Mouse (Mus musculus) hindbrain, embryonic 11.5 days (tissue): Measurements from ENCODE around the gene Pirt. TPM values are rescaled to one million over a fixed set of nuclear protein-coding genes. Genes with fewer than 3 reads are reported as not detected.

Experiments used
- ATAC-seq: fragments of 200-750 bp; cut with Nextera tagmentation; 2 replicates; pipeline ENCODE4 v1.8.0; 2017; ENCODE audit warnings: mild to moderate bottlenecking, moderate TSS enrichment, moderate library complexity; ENCODE audit not compliant: low FRiP score
- DNase-seq: peaks from one replicate; pipeline ENCODE4 v3.0.0-alpha.2; 2015; ENCODE audit warnings: low spot score
- H3K27ac ChIP-seq: fragments of 300-500 bp; sonication (generic); 2 replicates; pipeline ENCODE4 v1.5.1; 2014; ENCODE audit warnings: mild to moderate bottlenecking, low read depth, low read length
- H3K27me3 ChIP-seq: fragments of 300-500 bp; sonication (generic); 2 replicates; pipeline ENCODE4 v1.6.1; 2014; ENCODE audit warnings: mild to moderate bottlenecking, low read length, moderate library complexity, mixed read lengths; ENCODE audit not compliant: control insufficient read depth, insufficient read depth
- H3K36me3 ChIP-seq: fragments of 300-500 bp; sonication (generic); 2 replicates; pipeline ENCODE4 v1.6.1; 2014; ENCODE audit warnings: mild to moderate bottlenecking, low read length, moderate library complexity, mixed read lengths; ENCODE audit not compliant: control insufficient read depth, insufficient read depth
- H3K4me1 ChIP-seq: fragments of 300-500 bp; sonication (generic); replicated peaks from 2 replicates; pipeline ENCODE4 v1.6.1; 2014; ENCODE audit warnings: low read length, mixed read lengths; ENCODE audit not compliant: control insufficient read depth, insufficient read depth
- H3K4me2 ChIP-seq: fragments of 300-500 bp; sonication (generic); replicated peaks from 2 replicates; pipeline ENCODE4 v1.6.1; 2014; ENCODE audit warnings: mild to moderate bottlenecking, low read depth, low read length
- H3K4me3 ChIP-seq: fragments of 300-500 bp; sonication (generic); 2 replicates; pipeline ENCODE4 v1.5.1; 2014; ENCODE audit warnings: low read depth, low read length
- H3K9ac ChIP-seq: fragments of 300-500 bp; sonication (generic); 2 replicates; pipeline ENCODE4 v1.6.1; 2014; ENCODE audit warnings: low read depth, low read length
- H3K9me3 ChIP-seq: fragments of 300-500 bp; sonication (generic); 2 replicates; pipeline ENCODE4 v1.6.1; 2016; ENCODE audit warnings: low read length; ENCODE audit not compliant: control insufficient read depth
- WGBS: fragments of 180-500 bp; shearing (Covaris S2); extraction: QIAGEN DNeasy Blood & Tissue Kit; methylation state at CpG from one replicate; pipeline ENCODE4 v1.1.7; 2014; 5-methylcytosine and 5-hydroxymethylcytosine counted together
- polyA plus RNA-seq: library from polyadenylated mRNA; unstranded; fragments of >200 nt; fragmentation: Nextera tagmentation; extraction: Ambion mirVana; gene quantifications from 2 replicates; pipeline ENCODE4 v1.2.1, GENCODE M21; 2014

Gene Pirt
- polyA plus RNA-seq, 1 experiment from 2014 or later: 1.3 TPM

GRCm38 (mm10) chr11:66934428-66935173, 22.8 kb downstream of the Pirt start:
- H3K27ac ChIP-seq: no peak overlapping the region
- H3K36me3 ChIP-seq: no peaks in the 10 kb centered on the region
- H3K9ac ChIP-seq: no peak overlapping the region
- H3K9me3 ChIP-seq: no peaks in the 10 kb centered on the region
- no peaks in the 10 kb centered on the region for H3K4me1 ChIP-seq
- H3K27me3 ChIP-seq: no peaks in the 10 kb centered on the region
- ATAC-seq: no peak
- no peak overlapping the region for H3K4me2 ChIP-seq
- 80% methylated on average over 7 of the region's 7 CpGs for WGBS
- no peak overlapping the region for H3K4me3 ChIP-seq
- DNase-seq: no peak

- no peaks in the 10 kb centered on the region for H3K36me3 ChIP-seq
- no peak overlapping the region for H3K9ac ChIP-seq
- DNase-seq (no peak), ATAC-seq (no peak)
- H3K9me3 ChIP-seq: no peaks in the 10 kb centered on the region
- WGBS: 86% methylated on average over 5 of the region's 5 CpGs
- H3K27ac ChIP-seq: no peak overlapping the region
- no peaks in the 10 kb centered on the region for H3K27me3 ChIP-seq
- no peaks in the 10 kb centered on the region for H3K4me1 ChIP-seq
- no peak overlapping the region for H3K4me3 ChIP-seq
- H3K4me2 ChIP-seq: no peak overlapping the region
Measured at GRCm38 (mm10) chr11:66942011-66942410, 30.2 kb downstream of the Pirt start.

- no peak overlapping the region for H3K4me2 ChIP-seq
- 83% methylated on average over 2 of the region's 2 CpGs for WGBS
- DNase-seq (no peak), ATAC-seq (no peak)
- no peaks in the 10 kb centered on the region for H3K9me3 ChIP-seq
- no peak overlapping the region for H3K4me3 ChIP-seq
- H3K36me3 ChIP-seq: no peaks in the 10 kb centered on the region
- no peak overlapping the region for H3K27ac ChIP-seq
- H3K9ac ChIP-seq: no peak overlapping the region
- H3K27me3 ChIP-seq: no peaks in the 10 kb centered on the region
- no peaks in the 10 kb centered on the region for H3K4me1 ChIP-seq
Measured at GRCm38 (mm10) chr11:66945224-66945767, 33.5 kb downstream of the Pirt start.

- Histone ChIP-seq H3K27me3 (no peaks in the 10 kb centered on the region), H3K36me3 (no peaks in the 10 kb centered on the region), H3K9me3 (no peaks in the 10 kb centered on the region), H3K4me2 (no peak overlapping the region), H3K27ac (no peak overlapping the region), H3K4me3 (no peak overlapping the region), H3K4me1 (no peaks in the 10 kb centered on the region), H3K9ac (no peak overlapping the region)
- DNase-seq (no peak), ATAC-seq (no peak)
- WGBS: 80% methylated on average over 6 of the region's 6 CpGs
Measured at GRCm38 (mm10) chr11:66946521-66946920, 34.7 kb downstream of the Pirt start.

- ATAC-seq (no peak), DNase-seq (no peak)
- Histone ChIP-seq H3K27ac (no peak overlapping the region), H3K36me3 (no peaks in the 10 kb centered on the region), H3K9ac (no peak overlapping the region), H3K4me3 (no peak overlapping the region), H3K4me1 (no peaks in the 10 kb centered on the region), H3K27me3 (no peaks in the 10 kb centered on the region), H3K4me2 (no peak overlapping the region), H3K9me3 (no peaks in the 10 kb centered on the region)
- 80% methylated on average over 6 of the region's 6 CpGs for WGBS
Measured at GRCm38 (mm10) chr11:66946922-66947321, 35.1 kb downstream of the Pirt start.

- DNase-seq (no peak), ATAC-seq (no peak)
- H3K4me3 ChIP-seq: no peak within 1 kb of the TSS
- H3K9ac ChIP-seq: no peak within 1 kb of the TSS
- no peaks in the 10 kb centered on the region for H3K9me3 ChIP-seq
- WGBS: 84% methylated on average over 9 of the region's 9 CpGs
- no peaks in the 10 kb centered on the region for H3K36me3 ChIP-seq
- no peak within 1 kb of the TSS for H3K4me2 ChIP-seq
- no peak within 1 kb of the TSS for H3K27ac ChIP-seq
- no peaks in the 10 kb centered on the region for H3K27me3 ChIP-seq
- H3K4me1 ChIP-seq: no peaks in the 10 kb centered on the region
Measured at GRCm38 (mm10) chr11:66956303-66956702, 44.5 kb downstream of the Pirt start, which contains the start of gene Tmem238l. Gene Tmem238l, plus strand, starts transcription at chr11:66956638.

- no peak overlapping the region for H3K4me3 ChIP-seq
- H3K27me3 ChIP-seq: no peaks in the 10 kb centered on the region
- H3K4me1 ChIP-seq: no peaks in the 10 kb centered on the region
- no peak overlapping the region for H3K4me2 ChIP-seq
- H3K9me3 ChIP-seq: no peaks in the 10 kb centered on the region
- H3K9ac ChIP-seq: no peak overlapping the region
- DNase-seq: no peak
- WGBS: 100% methylated on average over 1 of the region's 1 CpGs
- H3K27ac ChIP-seq: no peak overlapping the region
- no peak for ATAC-seq
- H3K36me3 ChIP-seq: no peaks in the 10 kb centered on the region
Measured at GRCm38 (mm10) chr11:66960797-66961196, 49.0 kb downstream of the Pirt start.

- no peak overlapping the region for H3K4me3 ChIP-seq
- ATAC-seq (no peak), DNase-seq (no peak)
- no peak overlapping the region for H3K4me2 ChIP-seq
- no peaks in the 10 kb centered on the region for H3K27me3 ChIP-seq
- WGBS: 91% methylated on average over 12 of the region's 12 CpGs
- no peak overlapping the region for H3K9ac ChIP-seq
- no peaks in the 10 kb centered on the region for H3K36me3 ChIP-seq
- H3K9me3 ChIP-seq: no peaks in the 10 kb centered on the region
- H3K27ac ChIP-seq: no peak overlapping the region
- no peaks in the 10 kb centered on the region for H3K4me1 ChIP-seq
Measured at GRCm38 (mm10) chr11:66961447-66962176, 49.8 kb downstream of the Pirt start.
